Mouse (Mus musculus) lung, adult 2 months (tissue): ENCODE data around the gene Ccnl1.

Source experiments
- CTCF ChIP-seq: fragments of 200-500 bp; IDR thresholded peaks from 2 replicates; pipeline ENCODE4 v1.5.1; 2011; ENCODE audit warnings: mild to moderate bottlenecking, low read length, control low read depth; ENCODE audit not compliant: insufficient read depth
- POLR2A ChIP-seq: fragments of 200-500 bp; IDR thresholded peaks from 2 replicates; pipeline ENCODE4 v1.6.1; 2011; ENCODE audit warnings: low read depth, mild to moderate bottlenecking, control low read depth, low read length, borderline replicate concordance; ENCODE audit errors: extremely low read depth

DNA sequence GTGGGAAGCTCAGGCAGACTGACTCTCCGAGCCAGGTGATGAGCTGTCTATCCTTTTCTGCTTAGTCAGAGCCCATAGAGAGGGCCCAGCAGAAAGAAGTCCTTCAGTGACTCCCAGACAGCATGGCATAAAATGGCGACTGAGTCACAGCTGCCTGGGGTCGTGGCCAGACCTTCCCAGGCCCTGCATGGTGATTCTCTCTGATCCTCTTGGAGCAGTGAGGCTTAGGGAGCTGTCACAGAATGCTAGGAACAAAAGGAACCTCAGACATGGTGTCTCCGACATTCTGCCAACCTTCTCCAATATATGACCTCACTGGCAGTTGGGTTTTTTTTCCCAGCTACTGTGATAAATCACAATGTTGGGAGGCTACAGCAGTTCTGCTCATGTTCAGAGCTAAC, 30.9 kb downstream of the Ccnl1 start:
- TF ChIP-seq POLR2A = no peak
- no peak for TF ChIP-seq CTCF
